Mouse (Mus musculus): Measurements from ENCODE around the gene Mkln1.

DNA sequence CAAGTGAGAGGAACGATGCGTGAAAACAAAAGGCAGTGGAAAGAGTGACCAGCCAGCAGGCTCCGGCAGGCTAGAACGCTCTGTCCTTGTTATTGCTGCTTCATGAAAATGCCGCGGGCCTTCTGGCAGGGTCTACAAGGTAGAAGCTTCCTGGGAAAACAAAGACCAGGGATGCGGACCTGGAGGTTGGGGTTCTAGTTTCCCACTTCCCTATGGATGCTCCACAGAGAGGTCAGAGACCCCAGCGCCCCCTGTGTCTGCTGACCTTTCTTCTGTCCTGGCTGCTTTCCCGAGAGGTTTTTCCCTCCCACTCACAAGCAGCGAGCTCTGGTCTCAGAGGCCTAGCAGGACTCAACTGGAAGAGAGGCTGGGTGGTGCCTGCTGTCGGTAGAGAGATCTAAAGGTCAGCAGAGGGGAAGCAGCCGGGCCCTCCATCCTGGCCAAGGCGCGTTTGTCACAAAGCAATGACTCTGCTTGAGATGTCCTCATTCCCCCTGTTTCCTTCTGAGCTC, 27.9 kb upstream of the Mkln1 start:
- TF ChIP-seq CTCF (IDR thresholded peaks at IDR 0.05; ENCODE audit: low read depth) = no peak
- no peak for TF ChIP-seq EP300 (IDR thresholded peaks at IDR 0.05; ENCODE audit: low read depth)

All from liver, embryonic 14.5 days (tissue).